Mouse (Mus musculus): ENCODE results near the gene Lrpprc.

- TF ChIP-seq TAL1 (conservative IDR thresholded peaks at IDR 0.05; ENCODE audit: low read depth, low read length) (no peak), CTCF (IDR thresholded peaks at IDR 0.05; ENCODE audit: low read depth, low read length) (no peak), GATA1 (IDR thresholded peaks at IDR 0.05; ENCODE audit: borderline replicate concordance, low read length) (no peak), GATA2 (IDR thresholded peaks at IDR 0.05; ENCODE audit: borderline replicate concordance, low read depth, low read length) (no peak)
Measured at GRCm38 (mm10) chr17:84731361-84731760, 59.2 kb downstream of the Lrpprc start.
